Mouse (Mus musculus) B cell, adult 2 months (primary cell): ENCODE results near the gene Pik3ap1.
"Not testable (repeated sequence)": the region's sequence is repeated elsewhere in the genome, so short reads cannot be mapped to it uniquely, and the experiment has no call there.

Source experiments
- DNase-seq, 2 experiments: peaks; one replicate each; pipeline ENCODE4 v3.0.0; 2022

Gene Pik3ap1

GRCm38 (mm10) chr19:41384922-41385508 lies at the start of gene Pik3ap1:
TSS of gene Pik3ap1 (minus strand) at chr19:41385102.
- peak; percentile 83 for DNase-seq

- not testable (repeated sequence) for DNase-seq
Measured at GRCm38 (mm10) chr19:41431512-41432164, 46.7 kb upstream of the Pik3ap1 start.

- not testable (repeated sequence) for DNase-seq
Measured at GRCm38 (mm10) chr19:41425927-41426772, 41.2 kb upstream of the Pik3ap1 start.

- DNase-seq: no peak
Measured at GRCm38 (mm10) chr19:41421264-41421663, 36.4 kb upstream of the Pik3ap1 start.

GRCm38 (mm10) chr19:41418786-41419185 lies 33.9 kb upstream of the Pik3ap1 start:
- DNase-seq: no peak

GRCm38 (mm10) chr19:41417995-41418394 lies 33.1 kb upstream of the Pik3ap1 start:
- no peak for DNase-seq

- no peak for DNase-seq
Measured at GRCm38 (mm10) chr19:41416201-41416600, 31.3 kb upstream of the Pik3ap1 start.

- DNase-seq: peak; percentile 38 to 41
Measured at GRCm38 (mm10) chr19:41402603-41403002, 17.7 kb upstream of the Pik3ap1 start.

GRCm38 (mm10) chr19:41390856-41391255 lies 6.0 kb upstream of the Pik3ap1 start:
- peak; percentile 74 to 81 for DNase-seq

GRCm38 (mm10) chr19:41389351-41389750 lies 4.4 kb upstream of the Pik3ap1 start:
- no peak for DNase-seq

GRCm38 (mm10) chr19:41388242-41388641 lies 3.3 kb upstream of the Pik3ap1 start:
- DNase-seq: no peak

- DNase-seq: no peak
Measured at GRCm38 (mm10) chr19:41387262-41387661, 2.4 kb upstream of the Pik3ap1 start.

GRCm38 (mm10) chr19:41384406-41384851 lies 473 bp downstream of the Pik3ap1 start:
- peak; percentile 77 to 78 for DNase-seq

- DNase-seq: peak; percentile 56 to 61
Measured at GRCm38 (mm10) chr19:41382391-41382978, 2.4 kb downstream of the Pik3ap1 start.

- peak; percentile 52 to 56 for DNase-seq
Measured at GRCm38 (mm10) chr19:41381581-41382239, 3.2 kb downstream of the Pik3ap1 start.

- no peak for DNase-seq
Measured at GRCm38 (mm10) chr19:41379195-41379594, 5.7 kb downstream of the Pik3ap1 start.

GRCm38 (mm10) chr19:41375791-41376190 lies 9.1 kb downstream of the Pik3ap1 start:
- no peak for DNase-seq

GRCm38 (mm10) chr19:41375096-41375495 lies 9.8 kb downstream of the Pik3ap1 start:
- DNase-seq: no peak

- DNase-seq: no peak
Measured at GRCm38 (mm10) chr19:41374658-41375057, 10.2 kb downstream of the Pik3ap1 start.

GRCm38 (mm10) chr19:41372322-41372721 lies 12.6 kb downstream of the Pik3ap1 start:
- DNase-seq: peak; percentile 59 to 64

GRCm38 (mm10) chr19:41371373-41371772 lies 13.5 kb downstream of the Pik3ap1 start:
- no peak for DNase-seq
